Mouse (Mus musculus) intestine, embryonic 14.5 days (tissue): ENCODE data around the gene Samm50. TPM values are rescaled to one million over a fixed set of nuclear protein-coding genes. Genes with fewer than 3 reads are reported as not detected.

Experiments
- ATAC-seq: fragments of 200-750 bp; cut with Nextera tagmentation; replicated peaks from 2 replicates; pipeline ENCODE4 v1.8.0; 2017; ENCODE audit warnings: low read depth, moderate number of reproducible peaks, moderate TSS enrichment, moderate library complexity; ENCODE audit not compliant: low FRiP score, low TSS enrichment
- DNase-seq: peaks from one replicate; pipeline ENCODE4 v3.0.0-alpha.2; 2018; ENCODE audit warnings: low spot score
- H3K27ac ChIP-seq: fragments of 300-500 bp; sonication (generic); 2 replicates; pipeline ENCODE4 v1.5.1; 2014; ENCODE audit warnings: low read depth, mild to moderate bottlenecking, control low read depth
- H3K27me3 ChIP-seq: fragments of 300-500 bp; sonication (generic); replicated peaks from 2 replicates; pipeline ENCODE4 v1.6.1; 2014; ENCODE audit warnings: low read length, control low read depth; ENCODE audit not compliant: control insufficient read depth, insufficient read depth
- H3K36me3 ChIP-seq: fragments of 300-500 bp; sonication (generic); 2 replicates; pipeline ENCODE4 v1.6.1; 2014; ENCODE audit warnings: low read length, control low read depth; ENCODE audit not compliant: control insufficient read depth, insufficient read depth
- H3K4me1 ChIP-seq: fragments of 300-500 bp; sonication (generic); replicated peaks from 2 replicates; pipeline ENCODE4 v1.6.1; 2014; ENCODE audit warnings: low read length, control low read depth, mixed read lengths; ENCODE audit not compliant: control insufficient read depth, insufficient read depth
- H3K4me2 ChIP-seq: fragments of 300-500 bp; sonication (generic); 2 replicates; pipeline ENCODE4 v1.6.1; 2014; ENCODE audit warnings: low read length
- H3K4me3 ChIP-seq: fragments of 300-500 bp; sonication (generic); 2 replicates; pipeline ENCODE4 v1.5.1; 2014; ENCODE audit warnings: low read depth, low read length, control low read depth, mixed read lengths
- H3K9ac ChIP-seq: fragments of 300-500 bp; sonication (generic); 2 replicates; pipeline ENCODE4 v1.6.1; 2014; ENCODE audit warnings: mild to moderate bottlenecking, low read length
- H3K9me3 ChIP-seq: fragments of 300-500 bp; sonication (generic); 2 replicates; pipeline ENCODE4 v1.6.1; 2016; ENCODE audit warnings: low read length, control low read depth; ENCODE audit not compliant: control insufficient read depth
- WGBS: fragments of 180-500 bp; shearing (Covaris S2); extraction: QIAGEN DNeasy Blood & Tissue Kit; methylation state at CpG from one replicate; pipeline ENCODE4 v1.1.7; 2014; 5-methylcytosine and 5-hydroxymethylcytosine counted together
- polyA plus RNA-seq: library from polyadenylated mRNA; unstranded; fragments of >200 nt; fragmentation: Nextera tagmentation; extraction: Ambion mirVana; gene quantifications from 2 replicates; pipeline ENCODE4 v1.2.1, GENCODE M21; 2014

Gene Samm50
- polyA plus RNA-seq, 1 experiment from 2014 or later, result 89.2 TPM

DNA sequence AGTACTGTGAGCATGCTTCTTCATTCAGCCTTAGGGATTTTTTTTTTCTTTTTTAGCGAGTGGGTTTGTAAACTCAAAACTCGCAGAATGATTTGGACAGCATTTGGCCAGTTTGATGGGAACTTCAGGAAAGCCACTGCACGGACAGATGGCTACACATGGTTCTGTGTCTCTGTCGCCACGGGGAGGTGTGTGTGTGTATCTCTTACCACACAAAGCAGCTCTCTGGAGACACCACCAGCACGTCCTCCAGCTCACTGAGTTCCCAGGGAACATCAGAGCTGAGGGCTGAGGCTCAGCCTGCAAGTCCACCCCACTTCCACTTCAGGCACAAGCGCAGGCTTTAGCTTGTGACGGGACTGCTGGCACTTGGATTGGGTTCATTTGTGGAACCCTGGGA, 62.3 kb downstream of the Samm50 start:
- H3K36me3 ChIP-seq, result no peaks in the 10 kb centered on the region
- no peaks in the 10 kb centered on the region for H3K9me3 ChIP-seq
- no peak overlapping the region for H3K27ac ChIP-seq
- H3K9ac ChIP-seq, result no peak overlapping the region
- no peak overlapping the region for H3K4me3 ChIP-seq
- ATAC-seq (no peak), DNase-seq (no peak)
- H3K4me1 ChIP-seq, result peaks cover 13% of the 10 kb centered on the region
- WGBS, result 63% methylated on average over 8 of the region's 8 CpGs
- no peaks in the 10 kb centered on the region for H3K27me3 ChIP-seq
- H3K4me2 ChIP-seq, result no peak overlapping the region

DNA sequence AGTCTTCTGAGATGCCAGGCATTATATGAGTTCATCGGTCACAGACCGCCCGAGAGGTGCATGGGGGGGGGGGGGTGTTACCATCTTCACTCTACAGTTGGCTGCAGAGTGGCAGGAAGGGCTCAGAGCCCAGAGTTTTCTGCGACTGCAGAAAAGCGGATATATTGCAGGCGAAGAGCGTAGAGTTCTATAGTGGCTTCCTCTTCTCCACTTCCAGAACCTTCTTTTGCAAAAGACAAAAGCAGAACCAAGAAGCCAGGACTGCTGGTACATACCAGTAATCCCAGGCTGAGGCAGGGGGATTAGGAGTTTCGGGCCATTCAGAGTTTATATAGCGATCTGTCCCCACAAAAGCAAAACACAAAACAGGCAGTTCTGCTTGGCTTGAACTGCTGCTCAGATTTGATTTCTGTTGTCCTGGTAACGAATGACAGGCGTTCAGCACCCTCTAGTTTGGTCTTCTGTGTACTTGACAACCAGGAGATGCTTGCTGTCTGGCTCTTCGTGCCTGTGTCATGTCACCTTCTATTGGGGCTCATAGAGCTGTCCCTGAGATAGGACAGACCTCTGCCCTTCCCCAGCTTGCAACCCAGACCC, 64.3 kb downstream of the Samm50 start:
- H3K4me1 ChIP-seq, result peaks cover 6% of the 10 kb centered on the region
- H3K27ac ChIP-seq, result no peak overlapping the region
- H3K4me3 ChIP-seq, result no peak overlapping the region
- no peaks in the 10 kb centered on the region for H3K9me3 ChIP-seq
- ATAC-seq, result no peak
- H3K9ac ChIP-seq, result no peak overlapping the region
- H3K4me2 ChIP-seq, result no peak overlapping the region
- no peaks in the 10 kb centered on the region for H3K27me3 ChIP-seq
- no peaks in the 10 kb centered on the region for H3K36me3 ChIP-seq
- 74% methylated on average over 12 of the region's 12 CpGs for WGBS
- DNase-seq, result no peak

DNA sequence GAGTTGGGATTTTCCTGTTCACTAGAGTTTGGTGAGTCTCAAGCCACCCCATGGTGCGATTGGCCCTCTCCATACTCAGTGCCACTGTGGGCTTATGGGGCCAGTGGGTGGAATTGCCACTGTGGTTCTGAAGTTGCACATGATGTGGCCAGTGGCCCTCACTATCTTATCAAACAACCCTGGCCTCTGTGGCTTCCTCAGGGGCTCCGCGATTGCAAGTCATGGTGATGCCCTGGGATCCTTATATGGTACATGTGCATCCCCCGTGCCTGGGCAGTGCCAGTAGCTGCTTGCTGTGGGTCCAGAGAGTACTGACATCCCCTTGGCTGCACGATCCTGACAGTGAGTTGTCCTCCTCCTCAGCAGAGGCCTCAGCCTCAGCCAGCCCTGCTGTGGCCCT, 64.8 kb downstream of the Samm50 start:
- Histone ChIP-seq H3K4me1 (peaks cover 6% of the 10 kb centered on the region; the same call in 1 of the 2 replicates), H3K27ac (no peak overlapping the region), H3K9ac (no peak overlapping the region), H3K4me3 (no peak overlapping the region), H3K36me3 (no peaks in the 10 kb centered on the region), H3K4me2 (no peak overlapping the region), H3K27me3 (no peaks in the 10 kb centered on the region), H3K9me3 (no peaks in the 10 kb centered on the region)
- DNase-seq (no peak), ATAC-seq (no peak)
- WGBS, result 89% methylated on average over 5 of the region's 5 CpGs

GRCm38 (mm10) chr15:84258602-84259355, 66.7 kb downstream of the Samm50 start:
- no peak overlapping the region for H3K4me3 ChIP-seq
- no peak overlapping the region for H3K9ac ChIP-seq
- no peaks in the 10 kb centered on the region for H3K9me3 ChIP-seq
- H3K4me2 ChIP-seq, result no peak overlapping the region
- 79% methylated on average over 9 of the region's 9 CpGs for WGBS
- H3K27ac ChIP-seq, result no peak overlapping the region
- H3K27me3 ChIP-seq, result no peaks in the 10 kb centered on the region
- no peaks in the 10 kb centered on the region for H3K36me3 ChIP-seq
- ATAC-seq (no peak), DNase-seq (no peak)
- H3K4me1 ChIP-seq, result 0 out of 2 replicates have a peak, but pooled peaks cover 4% of the 10 kb centered on the region

DNA sequence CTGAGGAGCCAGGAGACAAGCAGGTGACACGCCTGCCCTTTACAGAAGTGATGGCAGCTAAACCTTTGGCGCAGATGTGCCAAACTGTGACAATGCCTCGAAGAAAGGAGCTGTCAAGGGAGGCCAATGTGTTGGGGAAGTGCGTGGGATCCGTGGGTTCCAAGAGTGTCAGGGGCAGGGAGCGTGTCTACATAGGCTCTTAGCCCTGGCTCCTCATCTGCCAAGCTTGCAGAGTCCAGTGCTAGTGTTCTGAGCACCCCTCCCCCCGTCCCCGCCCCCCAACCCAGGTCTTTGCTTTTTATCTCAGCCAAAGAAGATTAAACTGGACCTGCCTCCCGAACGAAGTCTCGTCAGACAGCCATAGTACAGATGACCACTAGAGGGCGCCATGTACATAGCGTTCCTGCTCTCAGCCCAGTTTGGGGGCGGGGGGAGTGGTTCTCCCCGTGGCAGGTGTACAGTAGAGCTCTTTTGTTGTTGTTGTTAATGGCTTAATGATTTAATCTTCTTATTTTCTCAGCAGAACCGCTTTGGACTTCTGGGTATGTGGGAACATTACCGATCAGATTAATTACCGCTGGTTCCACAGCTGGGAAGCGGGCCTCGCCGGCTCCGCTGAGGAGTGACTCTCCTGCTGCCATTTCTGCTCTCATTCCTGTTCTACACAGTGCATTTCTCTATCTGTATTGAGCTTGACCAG, 68.2 kb downstream of the Samm50 start:
- Histone ChIP-seq H3K9ac (no peak overlapping the region), H3K9me3 (no peaks in the 10 kb centered on the region), H3K36me3 (no peaks in the 10 kb centered on the region), H3K27me3 (no peaks in the 10 kb centered on the region), H3K4me1 (no peaks in the 10 kb centered on the region), H3K4me2 (no peak overlapping the region), H3K27ac (no peak overlapping the region), H3K4me3 (no peak overlapping the region)
- DNase-seq (peak; percentile 86), ATAC-seq (no peak; the same call in 1 of the 2 replicates)
- 36% methylated on average over 22 of the region's 22 CpGs for WGBS

- H3K27ac ChIP-seq, result no peak overlapping the region
- no peak overlapping the region for H3K4me2 ChIP-seq
- no peak overlapping the region for H3K9ac ChIP-seq
- H3K4me1 ChIP-seq, result no peaks in the 10 kb centered on the region
- WGBS, result 93% methylated on average over 6 of the region's 6 CpGs
- no peak for DNase-seq
- no peak for ATAC-seq
- H3K4me3 ChIP-seq, result no peak overlapping the region
- H3K27me3 ChIP-seq, result no peaks in the 10 kb centered on the region
- H3K36me3 ChIP-seq, result no peaks in the 10 kb centered on the region
- H3K9me3 ChIP-seq, result no peaks in the 10 kb centered on the region
These were observed 70.6 kb downstream of the Samm50 start for GRCm38 (mm10) chr15:84262630-84263029.

DNA sequence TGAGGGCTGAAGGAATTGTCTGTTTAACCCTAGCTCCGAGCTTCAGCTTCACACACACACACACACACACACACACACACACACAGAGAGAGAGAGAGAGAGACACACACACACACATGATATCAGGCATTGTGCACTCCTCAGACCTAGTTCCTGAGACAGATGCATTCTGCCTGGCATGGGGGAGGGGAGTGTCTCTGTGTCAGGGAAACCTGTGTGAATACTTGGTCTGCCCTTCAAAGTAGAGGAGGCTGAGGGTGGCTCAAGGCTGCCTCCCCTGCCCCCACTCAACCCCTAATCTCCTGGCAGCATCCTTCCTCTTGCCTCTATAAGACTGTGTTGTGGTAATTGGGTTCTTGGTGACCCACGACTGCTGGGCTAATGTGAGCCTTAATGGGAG, 71.5 kb downstream of the Samm50 start:
- no peak overlapping the region for H3K4me3 ChIP-seq
- H3K9ac ChIP-seq, result no peak overlapping the region
- ATAC-seq (no peak), DNase-seq (no peak)
- no peaks in the 10 kb centered on the region for H3K9me3 ChIP-seq
- 42% methylated on average over 2 of the region's 2 CpGs for WGBS
- H3K4me2 ChIP-seq, result no peak overlapping the region
- H3K27me3 ChIP-seq, result no peaks in the 10 kb centered on the region
- H3K4me1 ChIP-seq, result no peaks in the 10 kb centered on the region
- no peak overlapping the region for H3K27ac ChIP-seq
- no peaks in the 10 kb centered on the region for H3K36me3 ChIP-seq

GRCm38 (mm10) chr15:84265141-84265540, 73.1 kb downstream of the Samm50 start:
- no peaks in the 10 kb centered on the region for H3K9me3 ChIP-seq
- ATAC-seq (no peak), DNase-seq (no peak)
- no peaks in the 10 kb centered on the region for H3K27me3 ChIP-seq
- H3K4me1 ChIP-seq, result no peaks in the 10 kb centered on the region
- no peak overlapping the region for H3K4me3 ChIP-seq
- no peak overlapping the region for H3K4me2 ChIP-seq
- H3K36me3 ChIP-seq, result no peaks in the 10 kb centered on the region
- no peak overlapping the region for H3K27ac ChIP-seq
- H3K9ac ChIP-seq, result no peak overlapping the region
- WGBS, result 70% methylated on average over 11 of the region's 11 CpGs
